Mouse (Mus musculus) liver, embryonic 13.5 days (tissue): ENCODE results near the gene Iqcf3. TPM values are rescaled to one million over a fixed set of nuclear protein-coding genes. Genes with fewer than 3 reads are reported as not detected.
"Not testable (repeated sequence)": the region's sequence is repeated elsewhere in the genome, so short reads cannot be mapped to it uniquely, and the experiment has no call there.

Experiments used
- ATAC-seq: fragments of 200-750 bp; cut with Nextera tagmentation; 2 replicates; pipeline ENCODE4 v1.8.0; 2017; ENCODE audit warnings: low read depth, mild to moderate bottlenecking, moderate number of reproducible peaks, moderate library complexity
- DNase-seq: peaks from one replicate; pipeline ENCODE4 v3.0.0; 2022
- H3K27ac ChIP-seq: fragments of 300-500 bp; sonication (generic); 2 replicates; pipeline ENCODE4 v1.5.1; 2015; ENCODE audit warnings: moderate library complexity, mild to moderate bottlenecking, inconsistent platforms
- H3K27me3 ChIP-seq: fragments of 300-500 bp; sonication (generic); 2 replicates; pipeline ENCODE4 v1.6.1; 2015; ENCODE audit warnings: mild to moderate bottlenecking, inconsistent platforms
- H3K36me3 ChIP-seq: fragments of 300-500 bp; sonication (generic); 2 replicates; pipeline ENCODE4 v1.6.1; 2015; ENCODE audit warnings: mild to moderate bottlenecking, inconsistent platforms
- H3K4me1 ChIP-seq: fragments of 300-500 bp; sonication (generic); replicated peaks from 2 replicates; pipeline ENCODE4 v1.6.1; 2015; ENCODE audit warnings: inconsistent platforms
- H3K4me2 ChIP-seq: fragments of 300-500 bp; sonication (generic); 2 replicates; pipeline ENCODE4 v1.6.1; 2015; ENCODE audit warnings: inconsistent platforms, mild to moderate bottlenecking, moderate library complexity
- H3K4me3 ChIP-seq: fragments of 300-500 bp; sonication (generic); replicated peaks from 2 replicates; pipeline ENCODE4 v1.5.1; 2015; ENCODE audit warnings: mild to moderate bottlenecking, inconsistent platforms
- H3K9ac ChIP-seq: fragments of 300-500 bp; sonication (generic); 2 replicates; pipeline ENCODE4 v1.6.1; 2015; ENCODE audit warnings: mild to moderate bottlenecking, inconsistent platforms
- H3K9me3 ChIP-seq: fragments of 300-500 bp; sonication (generic); replicated peaks from 2 replicates; pipeline ENCODE4 v1.6.1; 2016; ENCODE audit warnings: inconsistent platforms
- WGBS: fragments of 180-500 bp; shearing (Covaris S2); methylation state at CpG from one replicate; pipeline ENCODE4 v1.1.7; 2015; ENCODE audit not compliant: insufficient replicate concordance; 5-methylcytosine and 5-hydroxymethylcytosine counted together
- polyA plus RNA-seq: library from polyadenylated mRNA; unstranded; fragments of >200 nt; fragmentation: Nextera tagmentation; extraction: Ambion mirVana; gene quantifications from 2 replicates; pipeline ENCODE4 v1.2.1, GENCODE M21; 2015

Iqcf3 gene
- polyA plus RNA-seq, 1 experiment from 2014 or later: not detected

DNA sequence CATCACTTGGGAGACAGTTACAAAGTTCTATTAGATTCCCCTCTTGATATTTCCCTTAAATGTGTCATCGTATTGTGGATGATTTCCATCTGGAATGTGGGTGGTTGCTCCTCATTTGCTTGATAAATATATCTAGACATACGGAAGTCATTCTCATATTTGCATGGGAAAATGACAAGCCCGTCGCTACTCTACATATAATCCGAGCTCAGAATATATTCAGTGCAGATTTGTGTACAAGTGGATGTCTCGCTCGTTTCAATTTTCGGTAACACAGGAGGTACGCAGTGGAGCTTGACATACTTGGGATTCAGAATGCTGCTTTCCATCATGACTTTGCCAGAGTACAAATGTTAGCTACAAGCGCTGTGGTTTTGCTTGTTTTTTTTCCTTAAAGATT is 52.1 kb downstream of the Iqcf3 start:
- Histone ChIP-seq H3K36me3 (no peaks in the 10 kb centered on the region), H3K4me1 (peaks cover 9% of the 10 kb centered on the region; the same call in 1 of the 2 replicates), H3K27ac (no peak overlapping the region), H3K4me2 (no peak overlapping the region), H3K9me3 (no peaks in the 10 kb centered on the region), H3K9ac (no peak overlapping the region), H3K4me3 (no peak overlapping the region), H3K27me3 (no peaks in the 10 kb centered on the region)
- ATAC-seq: no peak
- 70% methylated on average over 10 of the region's 10 CpGs for WGBS
- no peak for DNase-seq

DNA sequence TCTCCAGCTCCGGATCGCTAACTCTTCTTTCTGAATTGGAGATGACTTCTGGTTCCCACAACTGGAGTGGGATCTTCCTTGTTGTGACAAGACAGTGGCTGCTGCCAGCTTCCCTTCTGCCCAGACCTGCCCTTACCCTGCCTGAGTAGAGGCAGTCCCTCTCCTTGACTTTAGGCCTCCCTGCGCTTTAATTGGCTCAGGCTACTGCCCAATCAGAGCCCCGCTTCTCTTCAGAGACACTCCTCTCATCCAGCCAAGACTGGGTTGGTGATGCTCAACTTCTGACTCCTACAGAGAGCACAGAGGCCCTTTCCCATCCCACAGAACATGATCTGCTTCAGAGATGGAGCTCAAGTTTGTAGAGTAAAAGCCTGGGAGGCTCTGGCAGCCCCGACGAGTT is 57.2 kb downstream of the Iqcf3 start:
- Histone ChIP-seq H3K9me3 (no peaks in the 10 kb centered on the region), H3K27me3 (no peaks in the 10 kb centered on the region), H3K4me1 (no peaks in the 10 kb centered on the region), H3K4me2 (no peak overlapping the region), H3K27ac (no peak overlapping the region), H3K9ac (no peak overlapping the region), H3K36me3 (no peaks in the 10 kb centered on the region), H3K4me3 (no peak overlapping the region)
- ATAC-seq (no peak), DNase-seq (no peak)
- 60% methylated on average over 6 of the region's 6 CpGs for WGBS

DNA sequence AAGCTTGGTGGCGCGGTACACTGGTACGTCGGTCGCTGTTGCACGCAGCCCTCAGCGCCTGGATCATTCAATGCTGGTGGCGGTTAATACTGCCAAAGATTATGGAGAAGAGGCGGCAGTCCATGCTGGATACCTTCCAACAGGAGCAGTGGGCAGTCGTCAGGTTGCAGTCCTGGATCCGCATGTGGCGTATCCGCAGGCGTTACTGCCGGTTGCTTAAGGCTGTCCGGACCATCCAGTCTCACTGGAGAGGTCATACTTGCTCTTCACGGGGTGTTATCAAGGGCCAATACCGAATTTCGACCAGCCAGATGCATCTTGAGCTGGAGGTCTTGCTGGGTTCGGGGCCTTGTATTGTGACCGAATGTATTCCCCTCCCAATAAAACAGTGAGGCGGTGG is 59.6 kb downstream of the Iqcf3 start:
- Histone ChIP-seq H3K4me3 (no peak overlapping the region), H3K4me2 (no peak overlapping the region), H3K4me1 (no peaks in the 10 kb centered on the region), H3K27me3 (no peaks in the 10 kb centered on the region), H3K27ac (no peak overlapping the region), H3K36me3 (no peaks in the 10 kb centered on the region), H3K9ac (no peak overlapping the region), H3K9me3 (no peaks in the 10 kb centered on the region)
- DNase-seq: no peak
- no peak for ATAC-seq
- WGBS: 78% methylated on average over 22 of the region's 22 CpGs

DNA sequence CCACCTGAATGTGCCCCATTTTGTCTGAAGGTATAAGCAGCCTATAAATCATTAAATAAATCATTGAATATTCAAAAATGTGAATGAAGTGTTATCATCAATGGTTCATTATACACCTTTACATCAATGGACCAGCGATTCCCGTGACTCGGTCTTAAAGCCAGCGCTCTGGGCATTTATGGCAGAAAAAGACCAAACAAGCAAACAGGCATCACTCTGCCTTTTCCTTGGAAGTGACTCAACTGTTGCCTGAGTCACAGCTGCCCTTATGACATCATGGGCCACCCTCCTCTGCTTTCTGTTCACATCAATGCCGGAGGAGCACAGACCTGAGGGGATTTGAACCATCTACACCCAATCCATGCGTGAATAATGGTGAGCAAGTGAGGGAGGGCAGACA is 61.8 kb downstream of the Iqcf3 start, which contains the start of gene Iqcf1:
Gene Iqcf1, plus strand, starts transcription at position 301 of the 400 bp plus-strand sequence.
- Histone ChIP-seq H3K27ac (no peak within 1 kb of the TSS), H3K4me3 (no peak within 1 kb of the TSS), H3K4me1 (no peaks in the 10 kb centered on the region), H3K36me3 (no peaks in the 10 kb centered on the region), H3K9ac (no peak within 1 kb of the TSS), H3K9me3 (no peaks in the 10 kb centered on the region), H3K4me2 (no peak within 1 kb of the TSS), H3K27me3 (no peaks in the 10 kb centered on the region)
- ATAC-seq (no peak), DNase-seq (no peak)
- 80% methylated on average over 6 of the region's 6 CpGs for WGBS

DNA sequence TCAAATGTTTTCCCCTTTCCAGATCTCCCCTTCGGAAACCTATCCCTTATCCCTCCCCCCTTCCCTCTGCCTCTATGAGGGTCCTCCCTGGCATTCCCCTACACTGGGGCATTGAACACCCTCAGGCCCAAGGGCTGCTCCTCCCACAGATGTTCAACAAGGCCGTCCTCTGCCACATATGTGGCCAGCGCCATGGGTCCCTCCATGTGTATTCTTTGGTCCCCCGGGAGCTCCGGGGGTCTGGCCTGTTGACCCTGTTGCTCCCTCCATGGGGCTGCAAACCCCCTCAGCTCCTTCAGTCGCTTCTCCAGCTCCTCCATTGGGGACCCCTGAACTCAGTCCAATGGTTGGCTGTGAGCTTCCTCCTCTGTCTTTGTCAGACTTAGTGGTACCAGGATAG is 73.8 kb downstream of the Iqcf3 start:
- H3K36me3 ChIP-seq: peaks cover 36% of the 10 kb centered on the region
- not testable (repeated sequence) for H3K9me3 ChIP-seq, ATAC-seq, H3K27me3 ChIP-seq, H3K4me3 ChIP-seq, H3K9ac ChIP-seq, H3K27ac ChIP-seq, H3K4me1 ChIP-seq, DNase-seq, H3K4me2 ChIP-seq
- WGBS: 62% methylated on average over 6 of the region's 6 CpGs

DNA sequence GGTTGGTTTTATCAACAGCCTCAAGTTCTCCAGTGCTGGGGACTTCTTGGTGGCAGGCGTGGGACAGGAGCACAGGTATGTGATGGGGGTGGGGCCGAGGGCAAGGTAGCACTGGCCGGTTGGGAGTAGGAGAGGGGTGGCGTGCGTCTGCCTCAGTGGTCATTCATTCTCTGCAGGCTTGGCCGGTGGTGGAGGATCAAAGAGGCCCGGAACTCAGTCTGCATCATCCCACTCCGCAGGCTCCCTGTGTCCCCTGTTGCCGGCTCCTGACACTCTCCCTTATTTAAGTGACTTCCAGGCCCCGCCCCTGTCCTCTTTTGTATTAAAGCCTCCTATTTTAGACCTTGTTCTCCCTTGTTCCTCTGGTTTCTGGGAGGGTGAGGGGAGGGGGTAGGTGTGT is 76.4 kb downstream of the Iqcf3 start:
- DNase-seq (no peak), ATAC-seq (no peak)
- H3K9ac ChIP-seq: no peak overlapping the region
- no peak overlapping the region for H3K4me2 ChIP-seq
- no peaks in the 10 kb centered on the region for H3K27me3 ChIP-seq
- H3K27ac ChIP-seq: no peak overlapping the region
- WGBS: 85% methylated on average over 10 of the region's 10 CpGs
- no peaks in the 10 kb centered on the region for H3K4me1 ChIP-seq
- H3K4me3 ChIP-seq: no peak overlapping the region
- no peaks in the 10 kb centered on the region for H3K9me3 ChIP-seq
- peaks cover 57% of the 10 kb centered on the region for H3K36me3 ChIP-seq

DNA sequence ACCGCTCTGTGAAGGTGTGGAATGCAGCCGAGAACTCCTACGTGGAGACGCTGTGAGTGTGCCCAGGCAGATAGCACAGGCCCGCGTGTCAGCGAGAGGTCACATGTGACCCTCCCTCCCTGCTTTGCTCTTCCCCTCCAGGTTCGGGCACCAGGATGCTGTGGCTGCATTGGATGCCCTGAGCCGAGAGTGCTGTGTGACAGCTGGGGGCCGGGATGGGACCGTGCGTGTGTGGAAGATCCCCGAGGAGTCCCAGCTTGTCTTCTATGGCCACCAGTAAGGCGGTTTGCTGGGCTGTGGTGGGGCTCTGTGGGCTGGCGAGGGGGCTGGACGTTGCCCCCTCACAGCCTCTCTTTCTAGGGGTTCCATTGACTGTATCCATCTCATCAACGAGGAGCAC is 77.8 kb downstream of the Iqcf3 start:
- 0 out of 2 replicates have a peak, but pooled peaks have one; percentile 11 for ATAC-seq
- peaks cover 64% of the 10 kb centered on the region for H3K36me3 ChIP-seq

DNA sequence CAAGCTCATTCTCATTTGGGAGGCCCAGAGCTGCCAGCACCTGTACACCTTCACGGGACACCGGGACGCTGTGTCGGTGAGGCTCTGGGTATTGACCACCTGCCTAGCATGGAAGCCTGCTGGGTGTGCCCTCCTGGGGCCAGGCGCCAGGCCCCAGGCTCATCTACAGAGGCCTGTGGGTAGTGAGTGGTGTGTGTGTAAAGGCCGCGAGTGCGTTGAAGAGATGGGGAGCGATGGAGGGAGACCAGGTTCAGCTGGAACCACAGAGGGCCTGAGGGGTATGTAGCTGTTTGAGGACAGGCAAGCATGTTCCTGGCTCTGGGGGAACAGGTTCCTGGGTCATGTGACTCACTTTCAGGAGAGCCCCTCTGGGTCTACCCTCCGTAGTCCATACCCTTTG is 78.3 kb downstream of the Iqcf3 start:
- Histone ChIP-seq H3K36me3 (peaks cover 64% of the 10 kb centered on the region), H3K9me3 (no peaks in the 10 kb centered on the region), H3K4me3 (no peak overlapping the region), H3K27me3 (no peaks in the 10 kb centered on the region), H3K4me1 (peaks cover 13% of the 10 kb centered on the region), H3K4me2 (no peak overlapping the region), H3K27ac (no peak overlapping the region), H3K9ac (no peak overlapping the region)
- DNase-seq (no peak), ATAC-seq (no peak; the same call in 1 of the 2 replicates)
- 91% methylated on average over 10 of the region's 10 CpGs for WGBS

More for the DNA sequence above, 77.8 kb downstream of the Iqcf3 start:
- Histone ChIP-seq H3K4me2 (no peak overlapping the region), H3K27ac (no peak overlapping the region), H3K4me3 (no peak overlapping the region), H3K9ac (no peak overlapping the region), H3K9me3 (no peaks in the 10 kb centered on the region), H3K4me1 (peaks cover 8% of the 10 kb centered on the region), H3K27me3 (no peaks in the 10 kb centered on the region)
- WGBS: 88% methylated on average over 17 of the region's 17 CpGs
- no peak for DNase-seq

DNA sequence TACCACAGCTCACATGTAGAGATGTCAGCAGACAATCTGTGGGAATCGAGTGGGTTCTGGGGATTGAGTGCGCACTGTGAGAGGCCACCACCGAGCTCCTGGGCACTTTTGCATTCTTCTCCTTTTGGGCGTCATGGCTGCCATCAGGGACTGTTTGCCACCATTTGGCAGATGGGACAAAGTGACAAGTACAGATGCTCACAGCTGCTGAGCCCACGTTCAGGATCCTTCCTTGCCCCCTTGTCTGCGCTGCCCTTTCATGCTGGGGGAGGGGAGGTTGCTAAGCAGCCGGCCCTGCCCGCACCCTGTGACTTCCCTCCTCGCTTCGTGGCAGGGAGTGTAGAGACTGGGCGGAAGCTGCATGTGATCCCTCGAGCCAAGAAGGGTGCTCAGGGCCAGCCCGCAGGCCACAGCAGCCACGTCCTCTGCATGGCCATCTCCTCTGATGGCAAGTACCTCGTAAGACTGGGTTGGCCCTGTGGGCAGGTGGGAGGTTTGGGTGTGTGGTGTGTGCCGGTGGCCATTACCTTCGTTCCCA is 78.8 kb downstream of the Iqcf3 start:
- Histone ChIP-seq H3K4me3 (no peak overlapping the region), H3K4me2 (no peak overlapping the region), H3K9me3 (no peaks in the 10 kb centered on the region), H3K9ac (no peak overlapping the region), H3K27me3 (no peaks in the 10 kb centered on the region), H3K4me1 (peaks cover 17% of the 10 kb centered on the region), H3K36me3 (peaks cover 64% of the 10 kb centered on the region), H3K27ac (no peak overlapping the region)
- 80% methylated on average over 17 of the region's 17 CpGs for WGBS
- DNase-seq (no peak), ATAC-seq (no peak)

DNA sequence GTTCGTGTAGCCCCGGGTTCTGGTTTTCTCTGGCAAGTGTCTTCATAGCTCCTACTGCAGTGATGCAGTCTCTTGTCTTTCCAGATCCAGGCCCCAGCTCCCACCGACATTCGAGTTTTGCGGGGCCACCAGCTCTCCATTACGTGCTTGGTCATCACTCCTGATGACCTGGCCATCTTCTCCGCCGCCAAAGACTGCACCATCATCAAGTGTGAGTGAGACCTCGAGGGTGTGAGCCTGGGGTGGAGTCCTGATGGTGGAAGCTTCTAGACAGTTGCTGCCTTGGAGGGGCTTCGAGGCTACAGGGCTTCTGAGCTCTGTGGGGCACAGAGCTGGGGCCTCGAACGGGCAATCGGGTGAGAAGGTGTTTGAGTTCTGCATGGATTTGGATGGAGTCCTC is 79.8 kb downstream of the Iqcf3 start:
- WGBS: 81% methylated on average over 13 of the region's 13 CpGs
- H3K4me1 ChIP-seq: peaks cover 24% of the 10 kb centered on the region
- peaks cover 64% of the 10 kb centered on the region for H3K36me3 ChIP-seq
- H3K4me3 ChIP-seq: no peak overlapping the region
- DNase-seq (no peak), ATAC-seq (no peak)
- H3K9me3 ChIP-seq: no peaks in the 10 kb centered on the region
- H3K9ac ChIP-seq: no peak overlapping the region
- no peak overlapping the region for H3K27ac ChIP-seq
- no peak overlapping the region for H3K4me2 ChIP-seq
- H3K27me3 ChIP-seq: no peaks in the 10 kb centered on the region

DNA sequence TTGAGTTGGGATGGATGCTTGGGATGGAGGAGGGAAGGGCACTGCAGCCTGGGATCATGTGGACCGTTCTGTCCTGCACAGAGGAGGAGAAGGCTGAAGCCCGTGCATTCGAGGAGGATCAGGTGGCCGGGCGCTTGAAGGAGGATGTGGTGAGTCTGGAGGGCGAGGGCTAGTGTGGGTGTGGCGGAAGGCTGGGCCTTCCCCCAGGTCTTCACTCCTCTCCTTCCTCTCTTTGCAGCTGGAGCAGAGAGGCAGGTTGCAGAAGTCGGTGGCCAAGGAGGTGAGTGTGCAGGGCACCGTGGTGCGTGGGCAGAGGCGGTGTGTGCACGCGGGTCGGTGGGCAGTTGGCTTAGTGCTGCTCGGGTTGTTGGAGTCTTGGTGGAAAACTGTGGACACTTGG is 80.4 kb downstream of the Iqcf3 start:
- peaks cover 30% of the 10 kb centered on the region for H3K4me1 ChIP-seq
- H3K9me3 ChIP-seq: no peaks in the 10 kb centered on the region
- H3K9ac ChIP-seq: no peak overlapping the region
- no peak overlapping the region for H3K4me2 ChIP-seq
- H3K4me3 ChIP-seq: no peak overlapping the region
- no peak overlapping the region for H3K27ac ChIP-seq
- WGBS: 77% methylated on average over 15 of the region's 15 CpGs
- peaks cover 63% of the 10 kb centered on the region for H3K36me3 ChIP-seq
- ATAC-seq: no peak
- H3K27me3 ChIP-seq: no peaks in the 10 kb centered on the region
- no peak for DNase-seq

DNA sequence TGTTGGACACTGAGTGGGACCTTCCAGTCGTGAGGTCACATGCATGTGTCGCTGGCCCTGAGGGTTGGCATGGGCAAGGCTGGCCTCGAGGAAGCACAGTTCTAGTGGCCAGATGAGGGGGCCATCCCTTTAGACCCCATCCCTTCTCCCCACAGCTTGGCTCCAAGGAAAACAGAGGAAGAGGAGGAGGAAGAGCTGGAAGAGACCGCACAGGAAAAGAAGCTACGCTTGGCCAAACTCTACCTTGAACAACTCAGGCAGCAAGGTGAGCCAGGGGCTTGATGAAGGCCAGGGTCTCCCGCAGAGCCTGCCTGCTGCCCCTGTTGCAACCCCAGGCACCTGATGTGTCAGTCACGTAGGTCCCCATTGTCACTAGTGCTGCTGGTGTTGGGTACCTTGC is 80.9 kb downstream of the Iqcf3 start:
- Histone ChIP-seq H3K4me1 (peaks cover 35% of the 10 kb centered on the region), H3K27ac (no peak overlapping the region), H3K36me3 (peaks cover 57% of the 10 kb centered on the region), H3K9me3 (no peaks in the 10 kb centered on the region), H3K9ac (no peak overlapping the region), H3K4me3 (no peak overlapping the region), H3K27me3 (no peaks in the 10 kb centered on the region), H3K4me2 (no peak overlapping the region)
- ATAC-seq: no peak
- DNase-seq: no peak
- WGBS: 70% methylated on average over 7 of the region's 7 CpGs
